Mouse (Mus musculus) heart, adult 2 months (tissue): Measurements from ENCODE around the gene Tmem44.

Experiments
- CTCF ChIP-seq: fragments of 200-600 bp; IDR thresholded peaks from 2 replicates; pipeline ENCODE4 v1.8.1; 2022; ENCODE audit warnings: antibody characterized with exemption, mild to moderate bottlenecking, moderate library complexity
- EP300 ChIP-seq: fragments of 200-500 bp; IDR thresholded peaks from 2 replicates; pipeline ENCODE4 v1.6.1; 2011; ENCODE audit warnings: low read depth, low read length, control low read depth; ENCODE audit not compliant: insufficient read depth

- TF ChIP-seq EP300 (no peak), CTCF (no peak)
These were observed 53.3 kb downstream of the Tmem44 start for GRCm38 (mm10) chr16:30497307-30497706.
